ENCODE assay signal across 31 mouse cellular contexts in the genomic region with DNA sequence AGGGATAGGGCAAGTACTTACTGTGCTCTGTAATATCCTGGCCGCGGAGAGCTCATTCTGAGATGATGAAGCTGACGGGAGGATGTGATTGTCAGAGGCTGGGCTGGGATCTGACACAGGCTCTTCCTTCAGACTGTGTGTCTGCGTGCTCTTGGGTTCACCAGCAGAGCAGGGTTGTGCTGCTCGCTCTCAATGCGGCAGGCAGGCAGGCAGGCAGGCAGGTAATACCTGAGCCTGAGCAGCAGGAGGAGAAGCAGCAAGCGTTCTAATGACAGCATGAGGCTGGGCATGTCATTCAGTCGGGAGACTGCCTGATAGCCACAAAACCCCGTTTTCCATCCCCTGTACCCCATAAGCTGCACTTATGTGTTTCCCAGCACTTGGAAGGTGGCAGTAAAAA. TPM values are rescaled to one million over a fixed set of nuclear protein-coding genes. Genes with fewer than 3 reads are reported as not detected.
DNase-seq lines count a peak whose midpoint lies in the region; ATAC-seq and TF ChIP-seq lines count a peak whose summit lies in the region.
"Had no signal": no experiment of that assay in that cellular context is flagged by ENCODE, and none has a peak within 500 bp of the region (broad histone marks: within the 10 kb centered on the region; RNA-seq: fewer than 3 reads in every experiment).

No protein-coding gene starts in this region.

- H3K9ac ChIP-seq in forebrain, embryonic 12.5 days = no peak overlapping the region
- no peak overlapping the region for H3K9ac ChIP-seq in forebrain, embryonic 11.5 days (ENCODE audit: low read length)
- H3K9ac ChIP-seq in neural tube, embryonic 12.5 days = no peak overlapping the region
- no peak overlapping the region for H3K9ac ChIP-seq in midbrain, postnatal 0 days (replicated peaks; ENCODE audit: low read length, poor library complexity, severe bottlenecking)
- H3K9ac ChIP-seq: embryonic facial prominence, embryonic 13.5 days had no signal

- no peaks in the 10 kb centered on the region for H3K36me3 ChIP-seq in forebrain, embryonic 12.5 days (replicated peaks)
- H3K36me3 ChIP-seq in forebrain, embryonic 11.5 days (ENCODE audit: control insufficient read depth, insufficient read depth, low read length) = no peaks in the 10 kb centered on the region; the same call in 1 of the 2 replicates
- peaks cover 12% of the 10 kb centered on the region for H3K36me3 ChIP-seq in neural tube, embryonic 12.5 days
- H3K36me3 ChIP-seq in midbrain, postnatal 0 days (ENCODE audit: insufficient read depth, low read length) = no peaks in the 10 kb centered on the region
- H3K36me3 ChIP-seq in thymus, adult 2 months (ENCODE audit: control insufficient read depth, insufficient read depth, low read length) = no peaks in the 10 kb centered on the region

- peaks cover 14% of the 10 kb centered on the region; the same call in 1 of the 2 replicates for H3K4me1 ChIP-seq in forebrain, embryonic 12.5 days
- H3K4me1 ChIP-seq in forebrain, embryonic 11.5 days (replicated peaks; ENCODE audit: control insufficient read depth, insufficient read depth, low read length) = no peaks in the 10 kb centered on the region
- peaks cover 6% of the 10 kb centered on the region; the same call in 1 of the 2 replicates for H3K4me1 ChIP-seq in neural tube, embryonic 12.5 days
- no peaks in the 10 kb centered on the region for H3K4me1 ChIP-seq in midbrain, postnatal 0 days (ENCODE audit: insufficient read depth, low read length)
- peaks cover 18% of the 10 kb centered on the region for H3K4me1 ChIP-seq in thymus, adult 2 months (replicated peaks; ENCODE audit: control insufficient read depth, insufficient read depth, low read length)
- H3K4me1 ChIP-seq: embryonic facial prominence, embryonic 13.5 days had no signal

- DNase-seq in forebrain, embryonic 11.5 days (ENCODE audit: low spot score) = no peak
- DNase-seq in neural tube, embryonic 10.5 days (ENCODE audit: extremely low spot score, low spot score) = no peak
- peak; percentile 22 for DNase-seq in midbrain, postnatal 0 days (ENCODE audit: low spot score)
- no peak for DNase-seq in left cerebral cortex, postnatal 14 days (ENCODE audit: low spot score in 2 of 2)
- DNase-seq in lung, postnatal 25 days (ENCODE audit: low spot score) = no peak
- no peak for DNase-seq in thymus, adult 2 months
- DNase-seq: adrenal gland, adult 8-10 months; cerebellum, adult 8-10 months; cerebellum, postnatal 36 days; embryo, embryonic 11 days; gastrocnemius, postnatal 36 days; heart, adult 2 months; heart, postnatal 36 days; kidney, adult 2 months; thymus, postnatal 25 days had no signal

- no peaks in the 10 kb centered on the region for H3K27me3 ChIP-seq in forebrain, embryonic 12.5 days
- H3K27me3 ChIP-seq in forebrain, embryonic 11.5 days (ENCODE audit: control insufficient read depth, insufficient read depth, low read length) = no peaks in the 10 kb centered on the region
- no peaks in the 10 kb centered on the region for H3K27me3 ChIP-seq in neural tube, embryonic 12.5 days (replicated peaks)
- no peaks in the 10 kb centered on the region; the same call in 1 of the 2 replicates for H3K27me3 ChIP-seq in midbrain, postnatal 0 days (ENCODE audit: insufficient read depth, low read length)
- H3K27me3 ChIP-seq in thymus, adult 2 months (ENCODE audit: control insufficient read depth, insufficient read depth, low read length) = no peaks in the 10 kb centered on the region

- no peak overlapping the region for H3K4me3 ChIP-seq in forebrain, embryonic 12.5 days (replicated peaks)
- no peak overlapping the region for H3K4me3 ChIP-seq in forebrain, embryonic 11.5 days (ENCODE audit: low read depth, low read length)
- no peak overlapping the region for H3K4me3 ChIP-seq in neural tube, embryonic 12.5 days
- no peak overlapping the region for H3K4me3 ChIP-seq in midbrain, postnatal 0 days (ENCODE audit: low read depth, low read length)
- no peak overlapping the region for H3K4me3 ChIP-seq in thymus, adult 2 months (ENCODE audit: control insufficient read depth, insufficient read depth, low read length)
- H3K4me3 ChIP-seq: embryonic facial prominence, embryonic 13.5 days; erythroblast, embryonic 14.5 days; heart, adult 2 months had no signal

- H3K4me2 ChIP-seq in forebrain, embryonic 12.5 days = no peak overlapping the region
- H3K4me2 ChIP-seq in forebrain, embryonic 11.5 days (ENCODE audit: low read depth, low read length, severe bottlenecking) = no peak overlapping the region
- no peak overlapping the region for H3K4me2 ChIP-seq in neural tube, embryonic 12.5 days (replicated peaks)
- H3K4me2 ChIP-seq in midbrain, postnatal 0 days (ENCODE audit: low read depth, low read length, poor library complexity, severe bottlenecking) = no peak overlapping the region
- H3K4me2 ChIP-seq: embryonic facial prominence, embryonic 13.5 days had no signal

- no peaks in the 10 kb centered on the region for H3K9me3 ChIP-seq in forebrain, embryonic 12.5 days
- no peaks in the 10 kb centered on the region for H3K9me3 ChIP-seq in forebrain, embryonic 11.5 days (ENCODE audit: control insufficient read depth, low read length)
- no peaks in the 10 kb centered on the region for H3K9me3 ChIP-seq in neural tube, embryonic 12.5 days
- no peaks in the 10 kb centered on the region for H3K9me3 ChIP-seq in midbrain, postnatal 0 days (ENCODE audit: low read length)
- H3K9me3 ChIP-seq: embryonic facial prominence, embryonic 13.5 days had no signal

- 0 out of 2 replicates have a peak, but pooled peaks have one; percentile 25 for ATAC-seq in forebrain, embryonic 12.5 days (ENCODE audit: low FRiP score)
- no peak for ATAC-seq in forebrain, embryonic 11.5 days (replicated peaks; ENCODE audit: low FRiP score)
- 0 out of 2 replicates have a peak, but pooled peaks have one; percentile 14 for ATAC-seq in neural tube, embryonic 12.5 days (ENCODE audit: low FRiP score, low read depth)
- ATAC-seq in midbrain, postnatal 0 days (ENCODE audit: low FRiP score) = no peak
- ATAC-seq: activated CD4-positive, CD25-positive, alpha-beta regulatory T cell, adult 4 months had no signal

- intact Hi-C loops in left cerebral cortex, postnatal 14 days (cut with DNase I) = no loop called here

- peak; percentile 49 for TF ChIP-seq CTCF in midbrain, postnatal 0 days (IDR thresholded peaks at IDR 0.05)
- TF ChIP-seq CTCF in thymus, adult 2 months (IDR thresholded peaks at IDR 0.05; ENCODE audit: borderline replicate concordance, control insufficient read depth, extremely low read depth, insufficient read depth, low read length, poor library complexity) = no peak

- TF ChIP-seq POLR2A in thymus, adult 2 months (IDR thresholded peaks at IDR 0.05; ENCODE audit: control insufficient read depth, extremely low read depth, insufficient read depth, low read length, poor library complexity) = no peak

- WGBS in forebrain, embryonic 12.5 days = 57% methylated on average over 9 of the region's 9 CpGs
- 53% methylated on average over 9 of the region's 9 CpGs for WGBS in forebrain, embryonic 11.5 days
- WGBS in neural tube, embryonic 12.5 days = 63% methylated on average over 9 of the region's 9 CpGs
- WGBS in midbrain, postnatal 0 days = 55% methylated on average over 9 of the region's 9 CpGs
- 94% methylated on average over 9 of the region's 9 CpGs for WGBS in thymus, adult 2 months

- H3K27ac ChIP-seq in forebrain, embryonic 12.5 days = no peak overlapping the region
- no peak overlapping the region for H3K27ac ChIP-seq in forebrain, embryonic 11.5 days (ENCODE audit: low read depth, low read length)
- H3K27ac ChIP-seq in neural tube, embryonic 12.5 days = no peak overlapping the region
- no peak overlapping the region for H3K27ac ChIP-seq in midbrain, postnatal 0 days (ENCODE audit: low read depth, low read length)
- H3K27ac ChIP-seq in thymus, adult 2 months (ENCODE audit: control insufficient read depth, insufficient read depth, low read length) = no peak overlapping the region
- H3K27ac ChIP-seq: embryonic facial prominence, embryonic 13.5 days; heart, adult 2 months; kidney, postnatal 0 days; macrophage had no signal

RNA-seq across cellular contexts. Expression of a gene that starts 14.6 kb away (rescaled TPM):
- polyA plus RNA-seq in forebrain, embryonic 12.5 days (2016; fragmentation: Nextera tagmentation; extraction: Ambion mirVana) = not detected in 2 replicates
- polyA plus RNA-seq in forebrain, embryonic 11.5 days (2014; fragmentation: Nextera tagmentation; extraction: Ambion mirVana) = not detected in 2 replicates
- polyA plus RNA-seq in neural tube, embryonic 12.5 days (2016; fragmentation: Nextera tagmentation; extraction: Ambion mirVana) = not detected in 2 replicates
- not detected in 2 replicates for total RNA-seq in midbrain, postnatal 0 days (2014; rRNA removed)
- not detected in 2 replicates for polyA plus RNA-seq in midbrain, postnatal 0 days (2015; fragmentation: Nextera tagmentation; extraction: Ambion mirVana)
- total RNA-seq in left cerebral cortex, postnatal 14 days (2021) = not detected
- 0.31 TPM in 1 of 2 replicates, not detected in the other for polyA plus RNA-seq in thymus, adult 2 months (2012; rRNA removed)
- total RNA-seq: adrenal gland, adult 8-10 months; gastrocnemius, postnatal 36 days; heart, adult 2 months; heart, postnatal 36 days; layer of hippocampus, postnatal 10 days; liver, adult 2 months had no signal
- polyA plus RNA-seq: activated CD4-positive, CD25-positive, alpha-beta regulatory T cell, adult 4 months; embryonic facial prominence, embryonic 13.5 days; erythroblast, embryonic 14.5 days; heart, adult 2 months; heart, embryonic 14.5 days; intestine, embryonic 14.5 days; kidney, postnatal 0 days; large intestine, adult 2 months; limb, embryonic 11.5 days; liver, adult 2 months; liver, embryonic 16.5 days; lung, embryonic 16.5 days; macrophage; spleen, adult 2 months had no signal

Comparison
In these comparisons a context has a peak if more than half of its experiments do, and no peak if none do; other contexts are left out.
1. ATAC-seq: peak in forebrain, embryonic 12.5 days (single experiment) and neural tube, embryonic 12.5 days (single experiment); none in forebrain, embryonic 11.5 days (single experiment) and midbrain, postnatal 0 days (single experiment).